Mouse (Mus musculus): Measurements from ENCODE around the gene Ppp1r18. TPM values are rescaled to one million over a fixed set of nuclear protein-coding genes. Genes with fewer than 3 reads are reported as not detected.

Gene Ppp1r18
- total and polyA plus RNA-seq, 2 experiments from 2014 or later, result 10.0 to 35.0 TPM

GRCm38 (mm10) chr17:35887725-35888124, 22.3 kb downstream of the Ppp1r18 start:
- DNase-seq (ENCODE audit: low spot score) (no peak), ATAC-seq (ENCODE audit: insufficient read depth, low read depth) (no peak)
- no peaks in the 10 kb centered on the region for H3K27me3 ChIP-seq (ENCODE audit: control insufficient read depth, insufficient read depth, low read length)
- H3K4me3 ChIP-seq (ENCODE audit: low read depth, low read length), result no peak overlapping the region
- 79% methylated on average over 14 of the region's 17 CpGs for WGBS
- H3K9me3 ChIP-seq (replicated peaks; ENCODE audit: control insufficient read depth, low read length), result no peaks in the 10 kb centered on the region
- H3K27ac ChIP-seq (ENCODE audit: low read depth), result no peak overlapping the region
- no peaks in the 10 kb centered on the region for H3K4me1 ChIP-seq (ENCODE audit: control insufficient read depth, insufficient read depth)
- no peak for TF ChIP-seq EP300 (IDR thresholded peaks at IDR 0.05; ENCODE audit: low read depth)
- no peak for TF ChIP-seq CTCF (IDR thresholded peaks at IDR 0.05; ENCODE audit: low read depth)
- no peak overlapping the region for H3K4me2 ChIP-seq (ENCODE audit: low read depth, low read length)
- peaks cover 95% of the 10 kb centered on the region for H3K36me3 ChIP-seq (replicated peaks; ENCODE audit: control insufficient read depth, insufficient read depth, low read length)
- no peak overlapping the region for H3K9ac ChIP-seq (replicated peaks; ENCODE audit: low read depth, low read length)

- peak; percentile 94 for DNase-seq (ENCODE audit: low spot score)
- H3K9me3 ChIP-seq (replicated peaks; ENCODE audit: control insufficient read depth, low read length), result no peaks in the 10 kb centered on the region
These were observed 31.6 kb downstream of the Ppp1r18 start, which contains the start of gene 2310061I04Rik for GRCm38 (mm10) chr17:35896781-35897643. Gene 2310061I04Rik, minus strand, starts transcription at chr17:35897431.

GRCm38 (mm10) chr17:35897644-35898573, 32.5 kb downstream of the Ppp1r18 start:
- H3K27ac ChIP-seq (ENCODE audit: low read depth), result peak overlapping the region; percentile 27
- H3K4me2 ChIP-seq (ENCODE audit: low read depth, low read length), result peak overlapping the region; percentile 90
- no peaks in the 10 kb centered on the region for H3K27me3 ChIP-seq (ENCODE audit: control insufficient read depth, insufficient read depth, low read length)
- ATAC-seq (ENCODE audit: insufficient read depth, low read depth), result no peak
- peaks cover 18% of the 10 kb centered on the region for H3K4me1 ChIP-seq (ENCODE audit: control insufficient read depth, insufficient read depth)
- no peaks in the 10 kb centered on the region for H3K9me3 ChIP-seq (replicated peaks; ENCODE audit: control insufficient read depth, low read length)
- no peak for DNase-seq (ENCODE audit: low spot score)
- 0 out of 2 replicates have a peak overlapping the region, but pooled peaks have one; percentile 34 for H3K9ac ChIP-seq (replicated peaks; ENCODE audit: low read depth, low read length)
- H3K4me3 ChIP-seq (ENCODE audit: low read depth, low read length), result peak overlapping the region; percentile 89
- WGBS, result 40% methylated on average over 23 of the region's 23 CpGs
- peaks cover 17% of the 10 kb centered on the region for H3K36me3 ChIP-seq (replicated peaks; ENCODE audit: control insufficient read depth, insufficient read depth, low read length)
- no peak for TF ChIP-seq EP300 (IDR thresholded peaks at IDR 0.05; ENCODE audit: low read depth)

More at GRCm38 (mm10) chr17:35896781-35897643, 31.6 kb downstream of the Ppp1r18 start, which contains the start of gene 2310061I04Rik:
- H3K4me1 ChIP-seq (ENCODE audit: control insufficient read depth, insufficient read depth), result peaks cover 14% of the 10 kb centered on the region
- H3K27ac ChIP-seq (ENCODE audit: low read depth), result peak within 1 kb of the TSS; percentile 78
- peaks cover 23% of the 10 kb centered on the region for H3K36me3 ChIP-seq (replicated peaks; ENCODE audit: control insufficient read depth, insufficient read depth, low read length)
- peak; percentile 93 for ATAC-seq (ENCODE audit: insufficient read depth, low read depth)
- under 1% methylated on average over 66 of the region's 86 CpGs for WGBS
- peak within 1 kb of the TSS; percentile 82 for H3K9ac ChIP-seq (replicated peaks; ENCODE audit: low read depth, low read length)
- peak within 1 kb of the TSS; percentile 90 for H3K4me2 ChIP-seq (ENCODE audit: low read depth, low read length)
- H3K4me3 ChIP-seq (ENCODE audit: low read depth, low read length), result peak within 1 kb of the TSS; percentile 89
- no peaks in the 10 kb centered on the region for H3K27me3 ChIP-seq (ENCODE audit: control insufficient read depth, insufficient read depth, low read length)
- no peak for TF ChIP-seq EP300 (IDR thresholded peaks at IDR 0.05; ENCODE audit: low read depth)
- no peak for TF ChIP-seq CTCF (IDR thresholded peaks at IDR 0.05; ENCODE audit: low read depth)

GRCm38 (mm10) chr17:35900636-35901035, 35.2 kb downstream of the Ppp1r18 start:
- ATAC-seq (ENCODE audit: insufficient read depth, low read depth) (no peak), DNase-seq (ENCODE audit: low spot score) (no peak)
- Histone ChIP-seq H3K4me1 (ENCODE audit: control insufficient read depth, insufficient read depth) (peaks cover 26% of the 10 kb centered on the region), H3K4me2 (ENCODE audit: low read depth, low read length) (no peak overlapping the region), H3K27me3 (ENCODE audit: control insufficient read depth, insufficient read depth, low read length) (no peaks in the 10 kb centered on the region), H3K4me3 (ENCODE audit: low read depth, low read length) (no peak overlapping the region), H3K9me3 (replicated peaks; ENCODE audit: control insufficient read depth, low read length) (no peaks in the 10 kb centered on the region), H3K27ac (ENCODE audit: low read depth) (no peak overlapping the region), H3K36me3 (replicated peaks; ENCODE audit: control insufficient read depth, insufficient read depth, low read length) (no peaks in the 10 kb centered on the region; the same call in 1 of the 2 replicates), H3K9ac (replicated peaks; ENCODE audit: low read depth, low read length) (no peak overlapping the region)
- TF ChIP-seq CTCF (IDR thresholded peaks at IDR 0.05; ENCODE audit: low read depth) (no peak), EP300 (IDR thresholded peaks at IDR 0.05; ENCODE audit: low read depth) (no peak)
- 76% methylated on average over 3 of the region's 3 CpGs for WGBS

GRCm38 (mm10) chr17:35903343-35903991, 38.1 kb downstream of the Ppp1r18 start:
- H3K36me3 ChIP-seq (replicated peaks; ENCODE audit: control insufficient read depth, insufficient read depth, low read length), result peaks cover 16% of the 10 kb centered on the region

More at GRCm38 (mm10) chr17:35903343-35903991, 38.1 kb downstream of the Ppp1r18 start:
- DNase-seq (ENCODE audit: low spot score) (peak; percentile 87), ATAC-seq (ENCODE audit: insufficient read depth, low read depth) (peak; percentile 90)
- no peak overlapping the region for H3K4me3 ChIP-seq (ENCODE audit: low read depth, low read length)
- TF ChIP-seq CTCF (IDR thresholded peaks at IDR 0.05; ENCODE audit: low read depth) (no peak), EP300 (IDR thresholded peaks at IDR 0.05; ENCODE audit: low read depth) (no peak)
- no peaks in the 10 kb centered on the region for H3K9me3 ChIP-seq (replicated peaks; ENCODE audit: control insufficient read depth, low read length)
- peaks cover 14% of the 10 kb centered on the region for H3K4me1 ChIP-seq (ENCODE audit: control insufficient read depth, insufficient read depth)
- no peaks in the 10 kb centered on the region for H3K27me3 ChIP-seq (ENCODE audit: control insufficient read depth, insufficient read depth, low read length)
- 48% methylated on average over 9 of the region's 9 CpGs for WGBS
- peak overlapping the region; percentile 81 for H3K27ac ChIP-seq (ENCODE audit: low read depth)
- no peak overlapping the region for H3K9ac ChIP-seq (replicated peaks; ENCODE audit: low read depth, low read length)
- H3K4me2 ChIP-seq (ENCODE audit: low read depth, low read length), result no peak overlapping the region
